Mouse (Mus musculus) hindbrain, embryonic 13.5 days (tissue): ENCODE data around the gene Olfr56. TPM values are rescaled to one million over a fixed set of nuclear protein-coding genes. Genes with fewer than 3 reads are reported as not detected.
"Not testable (repeated sequence)": the region's sequence is repeated elsewhere in the genome, so short reads cannot be mapped to it uniquely, and the experiment has no call there.

Experiments
- ATAC-seq: fragments of 200-750 bp; cut with Nextera tagmentation; 2 replicates; pipeline ENCODE4 v1.8.0; 2017; ENCODE audit warnings: moderate TSS enrichment; ENCODE audit not compliant: low FRiP score
- H3K27ac ChIP-seq: fragments of 300-500 bp; sonication (generic); 2 replicates; pipeline ENCODE4 v1.5.1; 2015; ENCODE audit warnings: inconsistent platforms, mild to moderate bottlenecking, moderate library complexity
- H3K27me3 ChIP-seq: fragments of 300-500 bp; sonication (generic); 2 replicates; pipeline ENCODE4 v1.6.1; 2015; ENCODE audit warnings: mild to moderate bottlenecking, inconsistent platforms
- H3K36me3 ChIP-seq: fragments of 300-500 bp; sonication (generic); 2 replicates; pipeline ENCODE4 v1.6.1; 2015; ENCODE audit warnings: mild to moderate bottlenecking, inconsistent platforms
- H3K4me1 ChIP-seq: fragments of 300-500 bp; sonication (generic); replicated peaks from 2 replicates; pipeline ENCODE4 v1.6.1; 2015; ENCODE audit warnings: inconsistent platforms
- H3K4me2 ChIP-seq: fragments of 300-500 bp; sonication (generic); 2 replicates; pipeline ENCODE4 v1.6.1; 2015; ENCODE audit warnings: inconsistent platforms, mild to moderate bottlenecking, moderate library complexity
- H3K4me3 ChIP-seq: fragments of 300-500 bp; sonication (generic); 2 replicates; pipeline ENCODE4 v1.5.1; 2015; ENCODE audit warnings: mild to moderate bottlenecking, inconsistent platforms
- H3K9ac ChIP-seq: fragments of 300-500 bp; sonication (generic); 2 replicates; pipeline ENCODE4 v1.6.1; 2015; ENCODE audit warnings: mild to moderate bottlenecking, inconsistent platforms
- H3K9me3 ChIP-seq: fragments of 300-500 bp; sonication (generic); 2 replicates; pipeline ENCODE4 v1.6.1; 2016; ENCODE audit warnings: inconsistent platforms
- WGBS: fragments of 180-500 bp; shearing (Covaris S2); methylation state at CpG from one replicate; pipeline ENCODE4 v1.1.7; 2015; 5-methylcytosine and 5-hydroxymethylcytosine counted together
- polyA plus RNA-seq: library from polyadenylated mRNA; unstranded; fragments of >200 nt; fragmentation: Nextera tagmentation; extraction: Ambion mirVana; gene quantifications from 2 replicates; pipeline ENCODE4 v1.2.1, GENCODE M21; 2015

The Olfr56 gene
- polyA plus RNA-seq, 1 experiment from 2014 or later: not detected

- Histone ChIP-seq H3K4me1 (peaks cover 9% of the 10 kb centered on the region), H3K27ac (no peak overlapping the region), H3K27me3 (peaks cover 31% of the 10 kb centered on the region), H3K4me2 (peak overlapping the region; percentile 77), H3K36me3 (no peaks in the 10 kb centered on the region), H3K9me3 (peaks cover 9% of the 10 kb centered on the region), H3K4me3 (peak overlapping the region; percentile 44), H3K9ac (peak overlapping the region; percentile 68)
- peak; percentile 90 for ATAC-seq
- 5% methylated on average over 50 of the region's 50 CpGs for WGBS
Measured at GRCm38 (mm10) chr11:49168839-49169611, 190.3 kb downstream of the Olfr56 start.

- Histone ChIP-seq H3K36me3 (no peaks in the 10 kb centered on the region), H3K27me3 (peaks cover 31% of the 10 kb centered on the region), H3K4me3 (no peak overlapping the region), H3K27ac (no peak overlapping the region), H3K4me1 (peaks cover 9% of the 10 kb centered on the region), H3K9me3 (peaks cover 9% of the 10 kb centered on the region), H3K4me2 (no peak overlapping the region), H3K9ac (no peak overlapping the region)
- 93% methylated on average over 4 of the region's 4 CpGs for WGBS
- no peak for ATAC-seq
Measured at GRCm38 (mm10) chr11:49170576-49170975, 191.9 kb downstream of the Olfr56 start.

DNA sequence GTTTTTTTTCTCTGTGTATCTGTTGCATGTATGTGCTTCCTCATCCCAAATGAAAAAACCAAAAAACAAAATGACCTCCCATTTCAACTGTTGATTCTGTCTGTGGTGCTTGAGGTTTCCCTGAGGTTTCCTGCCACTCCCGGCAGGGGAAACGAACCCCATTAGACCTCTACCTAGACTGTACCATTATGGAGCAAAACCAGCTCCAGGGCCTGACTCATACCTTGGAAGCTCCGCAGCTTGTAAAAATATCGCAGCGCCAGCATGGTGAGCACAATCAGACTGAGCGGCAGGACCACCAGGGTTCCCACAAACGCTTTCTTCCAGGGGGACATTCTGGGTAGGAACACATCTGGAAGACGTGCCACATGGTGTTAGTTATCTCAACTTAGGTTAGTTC lies 196.7 kb downstream of the Olfr56 start:
- no peaks in the 10 kb centered on the region for H3K4me1 ChIP-seq
- no peak overlapping the region for H3K4me3 ChIP-seq
- no peaks in the 10 kb centered on the region for H3K9me3 ChIP-seq
- no peaks in the 10 kb centered on the region for H3K36me3 ChIP-seq
- H3K27ac ChIP-seq: no peak overlapping the region
- no peak overlapping the region for H3K4me2 ChIP-seq
- no peak for ATAC-seq
- no peak overlapping the region for H3K9ac ChIP-seq
- H3K27me3 ChIP-seq: peaks cover 5% of the 10 kb centered on the region
- 93% methylated on average over 8 of the region's 8 CpGs for WGBS

- not testable (repeated sequence) for H3K36me3 ChIP-seq
- WGBS: 85% methylated on average over 4 of the region's 4 CpGs
Measured at GRCm38 (mm10) chr11:49176047-49176779, 197.5 kb downstream of the Olfr56 start.

GRCm38 (mm10) chr11:49183172-49183571 lies 204.5 kb downstream of the Olfr56 start:
- H3K36me3 ChIP-seq: no peaks in the 10 kb centered on the region
- no peak overlapping the region for H3K4me3 ChIP-seq
- no peak for ATAC-seq
- H3K27ac ChIP-seq: no peak overlapping the region
- H3K27me3 ChIP-seq: no peaks in the 10 kb centered on the region
- no peak overlapping the region for H3K4me2 ChIP-seq
- H3K9me3 ChIP-seq: no peaks in the 10 kb centered on the region
- no peaks in the 10 kb centered on the region for H3K4me1 ChIP-seq
- 77% methylated on average over 1 of the region's 1 CpGs for WGBS
- H3K9ac ChIP-seq: no peak overlapping the region

More at GRCm38 (mm10) chr11:49176047-49176779, 197.5 kb downstream of the Olfr56 start:
- H3K4me3 ChIP-seq, H3K27ac ChIP-seq, ATAC-seq, H3K9ac ChIP-seq, H3K27me3 ChIP-seq, H3K4me1 ChIP-seq, H3K9me3 ChIP-seq, H3K4me2 ChIP-seq: not testable (repeated sequence)

Other genes with a start within 250 kb of the Olfr56 start
- gene Rack1, start 178.6 kb upstream of the Olfr56 start, polyA plus RNA-seq: 444 and 448 TPM in 2 replicates
- 7.5 TPM in 2 replicates for gene Trim41, start 161.5 kb upstream of the Olfr56 start, polyA plus RNA-seq
- gene Trim7, start 152.7 kb upstream of the Olfr56 start, polyA plus RNA-seq: 1.0 and 2.8 TPM in 2 replicates
- gene Gm12184, start 152.2 kb upstream of the Olfr56 start, polyA plus RNA-seq: 2.8 and 4.4 TPM in 2 replicates
- 2.7 and 2.8 TPM in 2 replicates for gene Irgm1, start 107.2 kb upstream of the Olfr56 start, polyA plus RNA-seq
- gene Gm5431, start 76.7 kb upstream of the Olfr56 start, polyA plus RNA-seq: 0.13 and 0.16 TPM in 2 replicates
- gene Psme2b, start 32.7 kb upstream of the Olfr56 start, polyA plus RNA-seq: 1.9 and 2.2 TPM in 2 replicates
- 0.16 and 0.31 TPM in 2 replicates for gene 9930111J21Rik1, start 509 bp downstream of the Olfr56 start, polyA plus RNA-seq
- not detected in 2 replicates for gene Gm12185, start 13.3 kb downstream of the Olfr56 start, polyA plus RNA-seq
- gene Tgtp1, start 15.3 kb downstream of the Olfr56 start, polyA plus RNA-seq: 0.08 TPM in 1 of 2 replicates, not detected in the other
- 0.25 and 0.28 TPM in 2 replicates for gene 9930111J21Rik2, start 72.4 kb downstream of the Olfr56 start, polyA plus RNA-seq
- not detected in 2 replicates for gene Tgtp2, start 85.3 kb downstream of the Olfr56 start, polyA plus RNA-seq
- 0.66 and 0.98 TPM in 2 replicates for gene Ifi47, start 97.7 kb downstream of the Olfr56 start, polyA plus RNA-seq
- not detected in 2 replicates for gene Olfr1396, start 136.0 kb downstream of the Olfr56 start, polyA plus RNA-seq
- gene Olfr1395, start 163.4 kb downstream of the Olfr56 start, polyA plus RNA-seq: not detected in 2 replicates
- not detected in 2 replicates for gene Olfr1394, start 175.5 kb downstream of the Olfr56 start, polyA plus RNA-seq
- 0.05 and 0.10 TPM in 2 replicates for gene Btnl9, start 208.3 kb downstream of the Olfr56 start, polyA plus RNA-seq
- gene Zfp62, start 224.4 kb downstream of the Olfr56 start, polyA plus RNA-seq: 53.4 and 54.6 TPM in 2 replicates